Mouse (Mus musculus): ENCODE measurements at regions not wholly inside any gene's neighbourhood (a gene's known extent, or its start where the extent isn't known, plus 50 kb on each side); places are given as distances from the start of the nearest gene placed in this dataset.

DNA sequence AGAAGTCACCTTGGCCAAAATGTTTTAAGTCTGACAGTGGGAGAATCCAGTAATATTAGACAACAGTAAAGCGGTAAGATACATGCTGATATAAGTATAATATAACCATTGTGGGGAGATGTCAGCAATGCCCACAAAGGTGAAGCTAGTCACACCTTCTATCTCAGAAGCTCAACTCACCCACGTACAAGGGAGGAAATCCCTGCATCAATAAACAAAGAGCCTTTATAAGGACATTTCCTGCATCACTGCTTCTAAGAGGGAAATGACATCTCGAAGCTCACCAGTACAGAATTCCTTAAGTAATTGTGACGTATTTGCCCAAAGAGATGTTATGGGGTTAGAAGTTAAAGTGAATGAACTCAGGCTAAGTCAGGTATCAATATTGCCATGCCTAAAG is 186.3 kb upstream of the Lpp start:
- no peak for ATAC-seq

DNA sequence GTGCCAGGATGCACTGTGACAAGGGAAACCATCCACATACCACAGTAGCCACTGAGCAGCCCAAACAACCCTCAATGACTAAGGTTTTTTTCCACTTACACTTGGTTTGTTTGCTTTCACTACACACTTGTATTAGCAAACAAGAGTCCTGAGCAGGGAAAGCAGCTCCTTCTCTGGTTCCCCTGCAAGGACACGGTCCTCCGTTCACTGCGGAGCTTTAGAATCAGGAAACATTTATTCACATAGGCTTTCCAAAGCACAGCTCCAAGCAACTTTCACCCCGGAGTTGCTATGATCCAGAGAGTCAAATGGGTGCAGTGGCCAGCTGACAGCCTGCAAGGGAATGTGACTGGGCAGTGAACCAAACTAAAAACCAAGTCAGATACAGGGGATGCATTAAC is 186.8 kb upstream of the Lpp start:
- 57% methylated on average over 4 of the region's 4 CpGs for WGBS

More for the DNA sequence above, 186.3 kb upstream of the Lpp start:
- Histone ChIP-seq H3K36me3 (ENCODE audit: control insufficient read depth, insufficient read depth) (no peaks in the 10 kb centered on the region), H3K27ac (ENCODE audit: low read depth, low read length) (no peak overlapping the region), H3K9ac (ENCODE audit: low read depth, low read length) (no peak overlapping the region), H3K4me1 (replicated peaks; ENCODE audit: control insufficient read depth, insufficient read depth, low read length) (no peaks in the 10 kb centered on the region), H3K4me2 (replicated peaks; ENCODE audit: low read depth) (no peak overlapping the region), H3K9me3 (ENCODE audit: control insufficient read depth) (no peaks in the 10 kb centered on the region), H3K27me3 (replicated peaks; ENCODE audit: control insufficient read depth, insufficient read depth, low read length) (no peaks in the 10 kb centered on the region), H3K4me3 (ENCODE audit: low read depth, low read length) (no peak overlapping the region)
- no peak for TF ChIP-seq CTCF (IDR thresholded peaks at IDR 0.05; ENCODE audit: low read depth)
- 62% methylated on average over 4 of the region's 4 CpGs for WGBS

DNA sequence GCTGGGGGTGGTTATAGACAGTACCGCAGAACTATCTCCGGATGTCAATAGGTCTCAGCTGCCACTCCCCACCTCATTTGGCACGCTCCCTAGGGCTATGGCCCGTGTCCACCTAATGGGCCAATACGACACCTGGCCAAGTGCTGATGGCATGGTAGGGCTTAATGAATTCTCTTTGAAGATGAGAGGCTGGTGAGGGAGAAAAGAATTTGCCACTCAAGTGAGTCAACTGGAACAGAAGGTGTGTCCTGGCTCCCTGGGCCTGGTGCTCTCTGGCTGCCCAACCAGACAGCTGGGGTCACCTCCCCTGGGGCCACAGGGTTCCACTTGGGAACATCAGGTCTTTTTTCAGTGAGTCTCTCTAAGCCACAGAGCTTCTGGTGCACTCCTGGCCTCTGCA is 187.7 kb upstream of the Lpp start:
- H3K9me3 ChIP-seq (ENCODE audit: control insufficient read depth), result no peaks in the 10 kb centered on the region
- 84% methylated on average over 5 of the region's 5 CpGs for WGBS
- no peaks in the 10 kb centered on the region for H3K36me3 ChIP-seq (ENCODE audit: control insufficient read depth, insufficient read depth)
- no peaks in the 10 kb centered on the region for H3K4me1 ChIP-seq (replicated peaks; ENCODE audit: control insufficient read depth, insufficient read depth, low read length)
- H3K9ac ChIP-seq (ENCODE audit: low read depth, low read length), result no peak overlapping the region
- no peak overlapping the region for H3K4me2 ChIP-seq (replicated peaks; ENCODE audit: low read depth)
- TF ChIP-seq CTCF (IDR thresholded peaks at IDR 0.05; ENCODE audit: low read depth), result no peak
- H3K27me3 ChIP-seq (replicated peaks; ENCODE audit: control insufficient read depth, insufficient read depth, low read length), result no peaks in the 10 kb centered on the region
- ATAC-seq, result no peak
- no peak overlapping the region for H3K27ac ChIP-seq (ENCODE audit: low read depth, low read length)
- no peak overlapping the region for H3K4me3 ChIP-seq (ENCODE audit: low read depth, low read length)

More for the DNA sequence above, 186.8 kb upstream of the Lpp start:
- TF ChIP-seq CTCF (IDR thresholded peaks at IDR 0.05; ENCODE audit: low read depth), result no peak
- Histone ChIP-seq H3K27ac (ENCODE audit: low read depth, low read length) (no peak overlapping the region), H3K4me1 (replicated peaks; ENCODE audit: control insufficient read depth, insufficient read depth, low read length) (no peaks in the 10 kb centered on the region), H3K36me3 (ENCODE audit: control insufficient read depth, insufficient read depth) (no peaks in the 10 kb centered on the region), H3K9me3 (ENCODE audit: control insufficient read depth) (no peaks in the 10 kb centered on the region), H3K27me3 (replicated peaks; ENCODE audit: control insufficient read depth, insufficient read depth, low read length) (no peaks in the 10 kb centered on the region), H3K4me3 (ENCODE audit: low read depth, low read length) (no peak overlapping the region), H3K4me2 (replicated peaks; ENCODE audit: low read depth) (no peak overlapping the region), H3K9ac (ENCODE audit: low read depth, low read length) (no peak overlapping the region)
- ATAC-seq, result no peak

DNA sequence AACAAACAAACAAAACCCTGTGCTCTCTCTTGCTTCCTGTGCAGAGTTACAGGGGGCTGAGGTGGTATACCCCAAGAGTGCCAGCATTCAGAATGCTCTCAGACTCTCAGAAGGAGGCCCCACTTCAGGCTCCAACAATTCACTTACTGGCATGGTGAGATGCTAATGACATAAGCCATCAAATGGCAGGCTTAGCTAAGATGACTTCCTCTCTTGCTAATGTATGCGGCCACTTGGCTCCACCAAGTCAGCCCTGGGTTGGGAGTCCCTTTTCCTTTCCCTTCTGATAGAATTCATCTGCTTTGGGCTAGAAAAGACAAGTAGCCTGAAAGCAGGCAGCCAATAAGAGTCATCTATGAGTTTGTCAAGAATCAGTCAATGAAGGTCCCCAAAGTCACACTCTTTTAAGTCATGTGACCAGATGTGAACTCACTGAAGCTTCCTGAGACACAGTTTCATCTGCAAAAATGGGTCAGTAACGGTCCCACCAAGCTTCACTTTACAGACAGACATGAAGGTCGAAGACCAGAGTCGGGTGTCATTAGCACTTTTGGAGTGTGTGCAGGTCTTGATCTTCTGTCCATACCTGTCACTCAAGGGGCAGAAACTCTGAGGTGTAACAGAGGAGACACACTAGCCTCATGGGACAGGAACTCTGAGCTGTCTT is 189.1 kb upstream of the Lpp start:
- 92% methylated on average over 4 of the region's 4 CpGs for WGBS
- Histone ChIP-seq H3K4me3 (ENCODE audit: low read depth, low read length) (no peak overlapping the region), H3K9ac (ENCODE audit: low read depth, low read length) (no peak overlapping the region), H3K9me3 (ENCODE audit: control insufficient read depth) (no peaks in the 10 kb centered on the region), H3K36me3 (ENCODE audit: control insufficient read depth, insufficient read depth) (no peaks in the 10 kb centered on the region), H3K4me1 (replicated peaks; ENCODE audit: control insufficient read depth, insufficient read depth, low read length) (no peaks in the 10 kb centered on the region), H3K27me3 (replicated peaks; ENCODE audit: control insufficient read depth, insufficient read depth, low read length) (no peaks in the 10 kb centered on the region), H3K4me2 (replicated peaks; ENCODE audit: low read depth) (no peak overlapping the region), H3K27ac (ENCODE audit: low read depth, low read length) (no peak overlapping the region)
- no peak for ATAC-seq
- no peak for TF ChIP-seq CTCF (IDR thresholded peaks at IDR 0.05; ENCODE audit: low read depth)

DNA sequence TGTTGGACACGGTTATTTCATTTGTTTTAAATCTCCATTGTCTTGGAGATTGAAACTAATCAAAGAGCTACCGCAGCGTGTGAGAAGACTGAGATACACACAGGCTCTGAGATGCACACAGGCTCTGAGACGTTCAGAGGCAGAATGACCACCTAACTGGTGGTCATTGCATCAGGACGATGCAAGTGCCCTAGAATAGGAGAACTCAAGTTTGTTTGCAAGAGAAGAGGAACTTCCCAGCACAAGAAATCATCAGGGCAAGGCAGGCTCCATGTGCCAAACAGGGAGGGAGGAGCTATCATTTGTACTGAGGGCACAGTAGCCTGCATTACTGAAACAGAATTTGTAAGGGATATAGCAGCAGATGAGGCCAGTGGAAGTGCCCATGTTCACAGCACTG is 190.7 kb upstream of the Lpp start:
- Histone ChIP-seq H3K27me3 (replicated peaks; ENCODE audit: control insufficient read depth, insufficient read depth, low read length) (no peaks in the 10 kb centered on the region), H3K9ac (ENCODE audit: low read depth, low read length) (no peak overlapping the region), H3K4me3 (ENCODE audit: low read depth, low read length) (no peak overlapping the region), H3K36me3 (ENCODE audit: control insufficient read depth, insufficient read depth) (no peaks in the 10 kb centered on the region), H3K4me1 (replicated peaks; ENCODE audit: control insufficient read depth, insufficient read depth, low read length) (no peaks in the 10 kb centered on the region), H3K9me3 (ENCODE audit: control insufficient read depth) (no peaks in the 10 kb centered on the region), H3K4me2 (replicated peaks; ENCODE audit: low read depth) (no peak overlapping the region), H3K27ac (ENCODE audit: low read depth, low read length) (no peak overlapping the region)
- no peak for ATAC-seq
- TF ChIP-seq CTCF (IDR thresholded peaks at IDR 0.05; ENCODE audit: low read depth), result no peak
- WGBS, result 89% methylated on average over 5 of the region's 5 CpGs

DNA sequence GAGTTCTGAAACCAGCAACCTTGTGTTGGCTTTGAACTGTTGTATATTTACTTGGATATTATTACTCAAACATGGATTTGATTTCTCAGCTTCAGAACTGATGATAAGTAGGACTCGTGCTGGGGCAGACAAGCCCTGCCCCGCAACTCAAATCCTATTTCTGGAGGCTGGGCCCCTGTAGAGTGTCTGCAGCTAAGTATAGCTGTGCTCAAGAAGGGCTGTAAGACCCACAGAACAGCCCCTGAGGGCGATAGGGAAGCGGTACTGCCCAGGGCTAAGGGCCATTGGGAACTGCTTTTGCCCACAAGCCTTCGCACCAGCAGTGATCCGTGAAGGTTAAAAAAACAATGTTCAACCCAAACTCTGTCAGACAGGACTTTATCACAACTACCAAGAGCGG is 191.9 kb upstream of the Lpp start:
- no peak for ATAC-seq
- Histone ChIP-seq H3K36me3 (ENCODE audit: control insufficient read depth, insufficient read depth) (no peaks in the 10 kb centered on the region), H3K27ac (ENCODE audit: low read depth, low read length) (no peak overlapping the region), H3K9ac (ENCODE audit: low read depth, low read length) (no peak overlapping the region), H3K9me3 (ENCODE audit: control insufficient read depth) (no peaks in the 10 kb centered on the region), H3K27me3 (replicated peaks; ENCODE audit: control insufficient read depth, insufficient read depth, low read length) (no peaks in the 10 kb centered on the region), H3K4me2 (replicated peaks; ENCODE audit: low read depth) (no peak overlapping the region), H3K4me3 (ENCODE audit: low read depth, low read length) (no peak overlapping the region), H3K4me1 (replicated peaks; ENCODE audit: control insufficient read depth, insufficient read depth, low read length) (no peaks in the 10 kb centered on the region)
- no peak for TF ChIP-seq CTCF (IDR thresholded peaks at IDR 0.05; ENCODE audit: low read depth)
- WGBS, result 86% methylated on average over 7 of the region's 7 CpGs

DNA sequence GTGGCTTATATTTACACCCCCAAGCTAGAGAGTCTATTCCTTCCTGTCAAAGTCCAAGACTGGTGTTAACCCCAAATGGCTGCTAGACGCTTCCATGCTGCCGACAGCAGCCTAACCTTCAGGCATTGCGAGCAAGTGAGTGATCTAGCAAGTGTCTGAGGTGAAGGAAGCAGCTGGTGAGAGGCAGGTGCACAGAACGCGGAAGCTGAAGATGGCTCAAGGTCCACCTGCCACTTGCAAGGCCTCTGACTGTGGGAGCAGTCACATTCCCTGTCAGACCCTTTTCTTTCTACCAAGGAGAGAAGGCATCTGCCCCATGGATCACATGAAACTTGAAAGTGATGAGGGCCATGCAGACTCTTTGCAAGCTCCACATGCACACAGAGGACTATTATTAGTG is 193.1 kb upstream of the Lpp start:
- H3K9me3 ChIP-seq (ENCODE audit: control insufficient read depth), result no peaks in the 10 kb centered on the region
- H3K4me2 ChIP-seq (replicated peaks; ENCODE audit: low read depth), result peak overlapping the region; percentile 32
- peak; percentile 93 for ATAC-seq
- H3K36me3 ChIP-seq (ENCODE audit: control insufficient read depth, insufficient read depth), result no peaks in the 10 kb centered on the region
- 41% methylated on average over 5 of the region's 5 CpGs for WGBS
- H3K4me1 ChIP-seq (replicated peaks; ENCODE audit: control insufficient read depth, insufficient read depth, low read length), result no peaks in the 10 kb centered on the region
- H3K9ac ChIP-seq (ENCODE audit: low read depth, low read length), result no peak overlapping the region
- H3K27me3 ChIP-seq (replicated peaks; ENCODE audit: control insufficient read depth, insufficient read depth, low read length), result no peaks in the 10 kb centered on the region
- no peak for TF ChIP-seq CTCF (IDR thresholded peaks at IDR 0.05; ENCODE audit: low read depth)
- H3K4me3 ChIP-seq (ENCODE audit: low read depth, low read length), result no peak overlapping the region
- H3K27ac ChIP-seq (ENCODE audit: low read depth, low read length), result peak overlapping the region; percentile 91

All from intestine, postnatal 0 days (tissue).